Mouse (Mus musculus) G1E (cell line): Measurements from ENCODE around the gene Ms4a2.

Source experiments
- CTCF ChIP-seq: IDR thresholded peaks from 2 replicates; pipeline ENCODE4 v1.5.1; 2012; ENCODE audit warnings: low read depth, low read length, inconsistent platforms, mixed read lengths
- GATA1 ChIP-seq: IDR thresholded peaks from 2 replicates; pipeline ENCODE4 v1.6.1; 2012; ENCODE audit warnings: borderline replicate concordance, low read length, inconsistent platforms, mixed read lengths
- TAL1 ChIP-seq: conservative IDR thresholded peaks from 2 replicates; pipeline ENCODE4 v1.6.1; 2012; ENCODE audit warnings: low read depth, low read length, inconsistent platforms, mixed read lengths

DNA sequence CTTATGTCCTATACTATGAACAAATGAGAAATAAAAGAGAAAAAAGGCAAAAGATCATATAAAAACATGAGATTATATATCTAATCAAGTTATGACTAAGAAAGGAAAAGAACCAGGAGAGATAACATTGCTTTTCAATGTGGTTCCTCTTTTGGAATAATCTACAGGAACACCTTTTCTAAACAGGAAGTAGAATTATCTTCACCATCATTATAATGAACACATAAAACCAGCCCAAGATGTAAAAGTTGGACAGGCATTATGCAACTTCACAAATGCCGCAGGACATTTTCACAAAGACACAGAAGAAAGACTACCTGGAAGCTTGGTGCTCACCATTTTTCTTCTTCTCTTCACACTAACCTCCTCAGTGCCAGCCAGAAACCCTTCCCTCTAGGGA lies 10.4 kb downstream of the Ms4a2 start:
- no peak for TF ChIP-seq GATA1
- TF ChIP-seq CTCF, result no peak
- TF ChIP-seq TAL1, result peak; percentile 61; the same call in 1 of the 2 replicates
